Mouse (Mus musculus): ENCODE data around the gene Acads. TPM values are rescaled to one million over a fixed set of nuclear protein-coding genes. Genes with fewer than 3 reads are reported as not detected.

Gene Acads
- polyA plus RNA-seq, 1 experiment: 0.71 TPM

DNA sequence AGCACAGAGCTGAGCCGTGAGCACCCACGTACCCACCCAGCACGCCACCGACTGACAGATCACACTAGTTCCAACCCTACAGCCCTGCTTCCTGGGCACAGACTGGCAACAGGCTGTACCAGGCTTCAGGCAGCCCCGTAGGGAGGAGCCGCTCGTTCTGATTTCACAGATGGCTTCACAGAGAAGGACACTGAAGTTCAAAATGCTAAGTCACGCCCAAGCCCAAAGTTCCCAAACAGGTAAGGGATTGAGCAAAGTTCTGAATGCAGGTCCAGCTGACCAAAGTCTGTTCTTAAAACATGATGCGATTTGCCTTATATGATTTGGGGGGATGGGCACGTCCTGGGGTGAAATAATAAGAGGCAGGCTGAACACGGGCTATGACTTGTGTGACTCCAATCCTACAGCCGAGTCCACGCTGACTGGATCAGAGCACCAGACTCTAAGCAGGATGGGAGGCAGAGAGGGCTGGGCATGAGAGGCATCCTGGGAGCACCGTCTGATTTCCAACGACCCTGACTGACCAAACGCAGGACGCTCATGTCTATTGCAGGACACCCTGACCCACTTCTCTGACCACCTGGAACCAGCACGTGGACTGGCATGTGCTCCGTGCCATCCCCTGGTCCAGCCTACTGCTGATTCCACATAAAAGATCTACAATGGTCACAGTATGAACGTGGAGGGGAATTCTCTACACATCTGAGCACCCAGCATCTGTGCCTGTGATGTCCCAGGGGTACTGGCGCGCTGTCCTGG lies 8.5 kb upstream of the Acads start:
- H3K9me3 ChIP-seq (ENCODE audit: control insufficient read depth, low read length): no peaks in the 10 kb centered on the region
- H3K4me1 ChIP-seq (ENCODE audit: control insufficient read depth): peaks cover 7% of the 10 kb centered on the region
- TF ChIP-seq GATA1 (IDR thresholded peaks at IDR 0.05; ENCODE audit: low read length): no peak
- no peaks in the 10 kb centered on the region for H3K27me3 ChIP-seq (ENCODE audit: control insufficient read depth)
- H3K4me3 ChIP-seq (replicated peaks): no peak overlapping the region
- peaks cover 52% of the 10 kb centered on the region for H3K36me3 ChIP-seq (ENCODE audit: control insufficient read depth)

DNA sequence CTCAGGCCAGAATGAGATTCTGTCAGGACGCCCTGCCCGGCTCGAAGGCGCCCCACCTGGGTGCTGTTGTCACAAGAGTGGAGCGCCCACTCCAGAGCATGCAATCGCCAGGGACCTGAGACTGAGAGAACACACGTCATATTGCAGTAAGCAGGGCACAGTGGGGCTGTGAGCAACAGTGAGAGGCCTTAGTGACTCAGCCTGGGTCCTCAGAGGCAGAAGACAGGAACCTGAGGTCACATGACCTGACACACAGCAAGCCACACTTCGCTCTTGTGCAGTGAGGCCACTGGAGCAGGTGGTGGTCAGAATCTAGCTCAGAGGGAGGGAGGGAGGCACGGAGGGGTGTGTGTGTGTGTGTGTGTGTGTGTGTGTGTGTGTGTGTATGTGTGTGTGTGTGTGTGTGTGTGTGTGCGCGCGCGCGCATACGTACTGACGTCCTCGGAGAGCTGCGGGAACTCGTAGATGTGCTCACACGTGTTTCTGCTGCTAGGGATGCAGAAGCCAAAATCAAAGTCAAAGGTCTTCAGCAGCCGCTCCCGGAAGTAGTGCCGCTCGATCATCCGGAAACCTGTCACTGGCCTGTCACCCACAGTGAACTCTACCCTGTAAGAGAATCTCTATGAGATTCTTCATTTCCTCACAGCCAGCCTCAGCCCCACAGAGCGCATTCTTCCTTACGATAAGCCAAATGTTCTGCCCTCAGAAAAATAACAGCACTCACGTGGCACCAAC lies 7.6 kb upstream of the Acads start:
- Histone ChIP-seq H3K4me1 (ENCODE audit: control insufficient read depth) (peaks cover 13% of the 10 kb centered on the region), H3K36me3 (ENCODE audit: control insufficient read depth) (peaks cover 52% of the 10 kb centered on the region), H3K9me3 (ENCODE audit: control insufficient read depth, low read length) (peaks cover 2% of the 10 kb centered on the region; the same call in 1 of the 2 replicates), H3K4me3 (replicated peaks) (no peak overlapping the region), H3K27me3 (ENCODE audit: control insufficient read depth) (no peaks in the 10 kb centered on the region)
- TF ChIP-seq TAL1 (IDR thresholded peaks at IDR 0.05; ENCODE audit: low read length) (no peak), GATA1 (IDR thresholded peaks at IDR 0.05; ENCODE audit: low read length) (no peak)

DNA sequence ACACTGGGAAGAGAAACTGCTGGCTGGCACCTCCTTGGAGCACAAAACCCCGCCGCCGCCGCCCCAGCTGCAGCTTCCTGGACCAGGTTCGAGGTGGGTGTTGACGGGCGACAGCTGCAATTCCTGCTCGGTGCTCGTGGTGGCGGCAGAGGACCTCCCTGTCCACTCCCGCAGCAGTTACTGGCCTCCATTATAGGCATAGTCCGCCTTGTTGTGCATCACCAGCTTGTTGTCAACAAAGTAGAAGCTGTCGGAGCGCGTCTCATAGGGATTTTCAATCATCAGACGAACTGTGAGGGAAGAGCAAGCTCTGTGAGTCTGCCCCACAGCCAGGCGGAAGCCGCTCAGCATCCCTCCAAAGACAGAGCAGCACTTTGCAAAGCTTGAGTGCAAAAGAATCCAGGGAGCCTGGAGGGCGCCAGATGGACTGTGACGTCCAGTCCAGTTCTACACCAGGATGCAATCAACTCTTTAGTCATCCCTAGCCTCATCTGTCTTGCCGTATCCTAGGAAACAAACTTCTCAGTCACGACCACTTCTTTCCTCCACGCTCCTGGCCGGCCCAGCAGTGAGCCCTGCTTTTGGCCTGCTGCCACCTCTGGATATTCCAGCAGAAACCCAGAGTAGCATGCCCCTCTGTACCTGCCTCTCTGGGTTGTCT lies 6.2 kb upstream of the Acads start:
- Histone ChIP-seq H3K9me3 (ENCODE audit: control insufficient read depth, low read length) (peaks cover 2% of the 10 kb centered on the region; the same call in 1 of the 2 replicates), H3K4me1 (ENCODE audit: control insufficient read depth) (peaks cover 16% of the 10 kb centered on the region), H3K4me3 (replicated peaks) (no peak overlapping the region), H3K36me3 (ENCODE audit: control insufficient read depth) (peaks cover 52% of the 10 kb centered on the region), H3K27me3 (ENCODE audit: control insufficient read depth) (no peaks in the 10 kb centered on the region)
- no peak for TF ChIP-seq TAL1 (IDR thresholded peaks at IDR 0.05; ENCODE audit: low read length)
- TF ChIP-seq GATA1 (IDR thresholded peaks at IDR 0.05; ENCODE audit: low read length): no peak

DNA sequence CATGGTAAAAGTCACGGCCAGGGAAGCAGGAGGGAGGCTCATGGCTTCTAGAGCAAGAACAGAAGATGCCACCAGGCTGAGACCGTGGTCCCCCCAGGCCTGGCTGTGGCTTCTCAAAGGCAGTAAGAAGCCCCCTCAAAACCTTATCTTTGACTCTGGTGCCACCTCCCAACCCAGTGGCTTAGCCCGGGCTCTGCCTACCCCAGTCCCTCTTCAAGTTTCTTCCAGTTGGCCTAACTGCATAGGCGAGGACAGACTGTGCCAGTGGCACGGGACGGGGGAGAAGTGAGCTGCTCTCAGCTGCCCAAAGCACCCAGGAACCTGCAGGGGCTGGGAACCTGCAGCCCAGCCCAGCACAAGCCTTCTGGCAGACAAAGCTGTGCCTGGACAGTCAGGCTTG lies 5.5 kb upstream of the Acads start:
- TF ChIP-seq TAL1 (IDR thresholded peaks at IDR 0.05; ENCODE audit: low read length) (no peak), GATA1 (IDR thresholded peaks at IDR 0.05; ENCODE audit: low read length) (no peak)
- Histone ChIP-seq H3K9me3 (ENCODE audit: control insufficient read depth, low read length) (peaks cover 2% of the 10 kb centered on the region; the same call in 1 of the 2 replicates), H3K4me3 (replicated peaks) (no peak overlapping the region), H3K4me1 (ENCODE audit: control insufficient read depth) (peaks cover 17% of the 10 kb centered on the region), H3K36me3 (ENCODE audit: control insufficient read depth) (peaks cover 46% of the 10 kb centered on the region), H3K27me3 (ENCODE audit: control insufficient read depth) (no peaks in the 10 kb centered on the region)

DNA sequence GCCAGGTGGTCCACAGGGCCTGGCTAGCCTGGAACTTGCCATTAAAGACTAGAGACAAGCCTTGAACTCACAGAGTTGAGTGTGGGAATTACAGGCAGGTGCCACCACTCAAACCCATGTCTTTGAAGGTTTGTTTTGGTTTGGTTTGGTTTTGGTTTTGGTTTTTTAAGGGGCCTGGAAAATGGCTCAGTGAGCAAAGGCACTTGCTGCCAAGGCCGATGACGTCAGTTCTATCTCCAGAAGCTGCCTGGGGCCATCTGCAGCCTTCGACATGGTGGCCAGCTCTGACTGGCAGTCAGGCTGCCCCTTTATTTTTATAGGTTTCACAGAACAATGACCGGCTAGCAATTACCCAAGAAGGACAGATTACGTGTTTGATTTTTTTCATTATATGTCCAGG lies 1.8 kb upstream of the Acads start:
- Histone ChIP-seq H3K9me3 (ENCODE audit: control insufficient read depth, low read length) (peaks cover 10% of the 10 kb centered on the region), H3K27me3 (ENCODE audit: control insufficient read depth) (no peaks in the 10 kb centered on the region), H3K4me1 (ENCODE audit: control insufficient read depth) (peaks cover 34% of the 10 kb centered on the region), H3K4me3 (replicated peaks) (no peak overlapping the region), H3K36me3 (ENCODE audit: control insufficient read depth) (peaks cover 28% of the 10 kb centered on the region)
- TF ChIP-seq GATA1 (IDR thresholded peaks at IDR 0.05; ENCODE audit: low read length) (no peak), TAL1 (IDR thresholded peaks at IDR 0.05; ENCODE audit: low read length) (no peak)

DNA sequence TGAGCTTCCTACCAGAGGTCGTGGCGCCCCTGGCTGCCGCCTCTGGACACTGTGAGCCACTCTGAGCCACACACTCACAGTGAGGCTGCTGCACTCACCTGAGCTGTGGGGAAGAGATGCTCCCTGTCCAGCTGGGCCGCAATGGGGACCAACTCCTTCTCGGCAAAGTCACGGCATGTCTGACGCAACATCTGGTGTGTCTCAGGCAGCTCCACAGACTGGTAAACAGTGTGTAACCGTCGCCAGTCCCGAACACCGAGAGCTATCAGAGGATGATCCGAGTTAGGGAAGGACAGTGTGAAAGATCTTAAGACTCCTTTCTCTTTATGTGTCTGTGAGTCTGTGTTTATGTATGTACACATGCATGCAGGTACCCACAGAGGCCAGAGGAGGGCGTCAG lies 1.7 kb downstream of the Acads start:
- TF ChIP-seq TAL1 (IDR thresholded peaks at IDR 0.05; ENCODE audit: low read length) (no peak), GATA1 (IDR thresholded peaks at IDR 0.05; ENCODE audit: low read length) (no peak)
- H3K9me3 ChIP-seq (ENCODE audit: control insufficient read depth, low read length): peaks cover 10% of the 10 kb centered on the region
- H3K4me1 ChIP-seq (ENCODE audit: control insufficient read depth): peaks cover 28% of the 10 kb centered on the region
- H3K36me3 ChIP-seq (ENCODE audit: control insufficient read depth): peaks cover 20% of the 10 kb centered on the region
- no peaks in the 10 kb centered on the region for H3K27me3 ChIP-seq (ENCODE audit: control insufficient read depth)
- no peak overlapping the region for H3K4me3 ChIP-seq (replicated peaks)

DNA sequence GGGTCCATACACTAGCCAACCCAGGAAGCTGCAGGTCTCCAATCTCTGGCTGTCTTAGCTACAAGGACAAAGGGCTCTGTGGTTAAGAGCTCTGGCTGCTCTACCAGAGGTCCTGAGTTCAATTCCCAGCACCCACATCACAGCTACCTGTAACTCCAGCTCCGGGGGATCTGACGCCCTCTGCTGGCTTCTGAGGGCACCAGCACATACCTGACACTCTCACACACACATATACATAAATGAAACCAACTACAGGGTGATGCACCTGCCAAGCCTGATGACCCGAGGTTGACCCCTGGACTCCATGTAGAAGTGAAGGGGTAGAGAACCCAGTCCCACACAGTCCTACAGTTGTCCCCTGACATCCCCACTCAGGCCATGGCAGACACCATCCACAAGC lies 2.7 kb downstream of the Acads start:
- Histone ChIP-seq H3K27me3 (ENCODE audit: control insufficient read depth) (no peaks in the 10 kb centered on the region), H3K36me3 (ENCODE audit: control insufficient read depth) (peaks cover 26% of the 10 kb centered on the region), H3K4me1 (ENCODE audit: control insufficient read depth) (peaks cover 22% of the 10 kb centered on the region), H3K9me3 (ENCODE audit: control insufficient read depth, low read length) (peaks cover 8% of the 10 kb centered on the region), H3K4me3 (replicated peaks) (no peak overlapping the region)
- TF ChIP-seq GATA1 (IDR thresholded peaks at IDR 0.05; ENCODE audit: low read length) (no peak), TAL1 (IDR thresholded peaks at IDR 0.05; ENCODE audit: low read length) (no peak)

DNA sequence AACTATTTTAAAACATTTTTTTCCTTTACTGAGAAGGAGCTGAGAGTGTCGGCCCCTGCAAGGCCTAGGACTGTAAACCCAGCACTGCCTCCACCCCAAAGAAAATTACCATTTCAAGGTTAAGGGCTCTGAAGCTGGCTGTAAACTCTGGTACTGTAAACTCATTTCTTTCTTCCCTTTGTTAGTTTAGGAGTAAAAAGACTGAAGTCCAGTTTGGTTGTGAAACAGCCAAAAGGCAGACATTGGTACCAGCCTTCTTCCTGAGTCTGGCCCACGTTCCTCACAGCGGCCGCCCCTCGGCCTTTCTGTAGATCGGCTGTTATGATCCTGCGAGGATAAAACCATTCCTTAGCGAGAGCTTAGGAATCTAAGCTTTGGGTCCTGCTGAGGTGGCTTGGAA lies 4.6 kb downstream of the Acads start:
- Histone ChIP-seq H3K9me3 (ENCODE audit: control insufficient read depth, low read length) (peaks cover 8% of the 10 kb centered on the region), H3K4me1 (ENCODE audit: control insufficient read depth) (peaks cover 19% of the 10 kb centered on the region), H3K4me3 (replicated peaks) (no peak overlapping the region), H3K36me3 (ENCODE audit: control insufficient read depth) (peaks cover 34% of the 10 kb centered on the region), H3K27me3 (ENCODE audit: control insufficient read depth) (no peaks in the 10 kb centered on the region)
- TF ChIP-seq TAL1 (IDR thresholded peaks at IDR 0.05; ENCODE audit: low read length) (no peak), GATA1 (IDR thresholded peaks at IDR 0.05; ENCODE audit: low read length) (no peak)

DNA sequence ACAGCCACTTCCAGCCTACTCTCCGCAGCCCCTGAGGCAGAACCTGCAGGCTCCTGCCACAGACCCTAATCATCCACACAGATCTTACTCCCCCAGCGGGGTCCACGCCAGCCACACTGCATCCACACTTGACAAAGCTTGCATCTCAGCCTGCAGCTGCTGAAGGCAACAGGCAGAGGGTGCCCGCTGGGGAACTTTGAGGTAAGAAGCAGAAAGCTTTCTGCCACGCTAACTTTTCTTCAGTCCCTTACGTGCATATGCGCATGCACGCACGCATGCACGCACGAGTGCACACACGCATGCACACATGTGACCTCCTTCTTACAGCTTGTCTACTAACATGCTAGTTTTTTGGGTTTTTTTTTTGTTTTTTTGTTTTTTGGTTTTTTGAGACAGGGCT lies 5.9 kb downstream of the Acads start:
- H3K4me1 ChIP-seq (ENCODE audit: control insufficient read depth): peaks cover 7% of the 10 kb centered on the region
- no peak for TF ChIP-seq TAL1 (IDR thresholded peaks at IDR 0.05; ENCODE audit: low read length)
- TF ChIP-seq GATA1 (IDR thresholded peaks at IDR 0.05; ENCODE audit: low read length): no peak
- peaks cover 34% of the 10 kb centered on the region for H3K36me3 ChIP-seq (ENCODE audit: control insufficient read depth)
- H3K9me3 ChIP-seq (ENCODE audit: control insufficient read depth, low read length): peaks cover 8% of the 10 kb centered on the region
- no peaks in the 10 kb centered on the region for H3K27me3 ChIP-seq (ENCODE audit: control insufficient read depth)
- no peak overlapping the region for H3K4me3 ChIP-seq (replicated peaks)

Data from erythroblast, embryonic 14.5 days (primary cell).